Mouse (Mus musculus): Measurements from ENCODE around the gene Senp7. TPM values are rescaled to one million over a fixed set of nuclear protein-coding genes. Genes with fewer than 3 reads are reported as not detected.

Senp7 gene
- polyA plus RNA-seq, 1 experiment from 2014 or later, result 10.5 TPM

GRCm38 (mm10) chr16:56144876-56145555 is 96.9 kb downstream of the Senp7 start:
- no peak overlapping the region for H3K9ac ChIP-seq (ENCODE audit: low read depth, low read length)
- H3K27ac ChIP-seq (ENCODE audit: low read depth, low read length), result no peak overlapping the region
- H3K4me2 ChIP-seq (replicated peaks; ENCODE audit: low read depth), result no peak overlapping the region
- no peaks in the 10 kb centered on the region for H3K4me1 ChIP-seq (replicated peaks; ENCODE audit: control insufficient read depth, insufficient read depth, low read length)
- WGBS, result 97% methylated on average over 17 of the region's 17 CpGs
- ATAC-seq, result no peak
- H3K4me3 ChIP-seq (ENCODE audit: low read depth, low read length), result no peak overlapping the region
- no peak for TF ChIP-seq CTCF (IDR thresholded peaks at IDR 0.05; ENCODE audit: low read depth)
- no peaks in the 10 kb centered on the region for H3K36me3 ChIP-seq (ENCODE audit: control insufficient read depth, insufficient read depth)
- no peaks in the 10 kb centered on the region for H3K27me3 ChIP-seq (replicated peaks; ENCODE audit: control insufficient read depth, insufficient read depth, low read length)
- H3K9me3 ChIP-seq (ENCODE audit: control insufficient read depth), result no peaks in the 10 kb centered on the region

GRCm38 (mm10) chr16:56147679-56148078 is 99.5 kb downstream of the Senp7 start:
- ATAC-seq, result no peak
- TF ChIP-seq CTCF (IDR thresholded peaks at IDR 0.05; ENCODE audit: low read depth), result peak; percentile 20
- H3K36me3 ChIP-seq (ENCODE audit: control insufficient read depth, insufficient read depth), result no peaks in the 10 kb centered on the region
- H3K4me2 ChIP-seq (replicated peaks; ENCODE audit: low read depth), result no peak overlapping the region
- H3K9ac ChIP-seq (ENCODE audit: low read depth, low read length), result no peak overlapping the region
- H3K27me3 ChIP-seq (replicated peaks; ENCODE audit: control insufficient read depth, insufficient read depth, low read length), result no peaks in the 10 kb centered on the region
- WGBS, result 41% methylated on average over 2 of the region's 2 CpGs
- H3K4me3 ChIP-seq (ENCODE audit: low read depth, low read length), result no peak overlapping the region
- H3K4me1 ChIP-seq (replicated peaks; ENCODE audit: control insufficient read depth, insufficient read depth, low read length), result no peaks in the 10 kb centered on the region
- H3K27ac ChIP-seq (ENCODE audit: low read depth, low read length), result no peak overlapping the region
- no peaks in the 10 kb centered on the region for H3K9me3 ChIP-seq (ENCODE audit: control insufficient read depth)

- Histone ChIP-seq H3K9ac (ENCODE audit: low read depth, low read length) (no peak overlapping the region), H3K36me3 (ENCODE audit: control insufficient read depth, insufficient read depth) (no peaks in the 10 kb centered on the region), H3K4me2 (replicated peaks; ENCODE audit: low read depth) (no peak overlapping the region), H3K27me3 (replicated peaks; ENCODE audit: control insufficient read depth, insufficient read depth, low read length) (no peaks in the 10 kb centered on the region), H3K9me3 (ENCODE audit: control insufficient read depth) (no peaks in the 10 kb centered on the region), H3K4me1 (replicated peaks; ENCODE audit: control insufficient read depth, insufficient read depth, low read length) (no peaks in the 10 kb centered on the region), H3K27ac (ENCODE audit: low read depth, low read length) (no peak overlapping the region), H3K4me3 (ENCODE audit: low read depth, low read length) (no peak overlapping the region)
- 90% methylated on average over 7 of the region's 7 CpGs for WGBS
- no peak for ATAC-seq
- TF ChIP-seq CTCF (IDR thresholded peaks at IDR 0.05; ENCODE audit: low read depth), result no peak
These were observed 115.3 kb downstream of the Senp7 start for GRCm38 (mm10) chr16:56163466-56163865.

- ATAC-seq, result no peak
- no peak for TF ChIP-seq CTCF (IDR thresholded peaks at IDR 0.05; ENCODE audit: low read depth)
- peaks cover 8% of the 10 kb centered on the region; the same call in 1 of the 2 replicates for H3K36me3 ChIP-seq (ENCODE audit: control insufficient read depth, insufficient read depth)
- H3K27me3 ChIP-seq (replicated peaks; ENCODE audit: control insufficient read depth, insufficient read depth, low read length), result no peaks in the 10 kb centered on the region
- H3K27ac ChIP-seq (ENCODE audit: low read depth, low read length), result no peak overlapping the region
- no peak overlapping the region for H3K4me2 ChIP-seq (replicated peaks; ENCODE audit: low read depth)
- H3K9me3 ChIP-seq (ENCODE audit: control insufficient read depth), result no peaks in the 10 kb centered on the region
- no peak overlapping the region for H3K9ac ChIP-seq (ENCODE audit: low read depth, low read length)
- H3K4me1 ChIP-seq (replicated peaks; ENCODE audit: control insufficient read depth, insufficient read depth, low read length), result no peaks in the 10 kb centered on the region
- H3K4me3 ChIP-seq (ENCODE audit: low read depth, low read length), result no peak overlapping the region
These were observed 122.1 kb downstream of the Senp7 start for GRCm38 (mm10) chr16:56170247-56170646.

GRCm38 (mm10) chr16:56175867-56176581 is 127.9 kb downstream of the Senp7 start:
- Histone ChIP-seq H3K9me3 (ENCODE audit: control insufficient read depth) (no peaks in the 10 kb centered on the region), H3K27me3 (replicated peaks; ENCODE audit: control insufficient read depth, insufficient read depth, low read length) (no peaks in the 10 kb centered on the region), H3K4me3 (ENCODE audit: low read depth, low read length) (no peak overlapping the region), H3K27ac (ENCODE audit: low read depth, low read length) (no peak overlapping the region), H3K9ac (ENCODE audit: low read depth, low read length) (no peak overlapping the region), H3K4me1 (replicated peaks; ENCODE audit: control insufficient read depth, insufficient read depth, low read length) (no peaks in the 10 kb centered on the region), H3K36me3 (ENCODE audit: control insufficient read depth, insufficient read depth) (peaks cover 13% of the 10 kb centered on the region), H3K4me2 (replicated peaks; ENCODE audit: low read depth) (no peak overlapping the region)
- WGBS, result 68% methylated on average over 8 of the region's 8 CpGs
- peak; percentile 67 for TF ChIP-seq CTCF (IDR thresholded peaks at IDR 0.05; ENCODE audit: low read depth)
- no peak for ATAC-seq

DNA sequence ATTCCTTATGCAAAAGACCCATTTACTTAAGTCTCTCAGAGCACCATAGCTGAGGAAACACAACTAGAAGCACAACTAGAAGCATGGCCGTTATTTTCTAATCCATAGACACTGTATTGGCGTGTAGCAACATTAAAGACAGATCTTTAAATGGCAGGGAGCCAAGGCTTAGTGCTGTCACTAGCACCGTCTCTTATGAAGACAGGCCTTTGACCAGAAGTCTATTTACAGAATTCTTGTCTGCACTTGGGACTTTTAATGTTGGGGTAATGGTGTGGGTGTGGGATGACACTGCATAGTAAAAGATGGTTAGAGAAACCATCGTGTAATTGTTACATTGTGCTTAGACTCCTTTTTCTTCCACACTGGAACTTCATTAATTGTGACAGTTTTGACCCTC is 138.7 kb downstream of the Senp7 start:
- Histone ChIP-seq H3K4me2 (replicated peaks; ENCODE audit: low read depth) (no peak overlapping the region), H3K27ac (ENCODE audit: low read depth, low read length) (no peak overlapping the region), H3K36me3 (ENCODE audit: control insufficient read depth, insufficient read depth) (peaks cover 22% of the 10 kb centered on the region), H3K9ac (ENCODE audit: low read depth, low read length) (no peak overlapping the region), H3K4me1 (replicated peaks; ENCODE audit: control insufficient read depth, insufficient read depth, low read length) (no peaks in the 10 kb centered on the region), H3K9me3 (ENCODE audit: control insufficient read depth) (no peaks in the 10 kb centered on the region), H3K4me3 (ENCODE audit: low read depth, low read length) (no peak overlapping the region), H3K27me3 (replicated peaks; ENCODE audit: control insufficient read depth, insufficient read depth, low read length) (no peaks in the 10 kb centered on the region)
- TF ChIP-seq CTCF (IDR thresholded peaks at IDR 0.05; ENCODE audit: low read depth), result no peak
- 77% methylated on average over 4 of the region's 4 CpGs for WGBS
- ATAC-seq, result no peak

All from intestine, postnatal 0 days (tissue).